Mouse (Mus musculus): ENCODE measurements at regions not wholly inside any gene's neighbourhood (a gene's known extent, or its start where the extent isn't known, plus 50 kb on each side); places are given as distances from the start of the nearest gene placed in this dataset.

DNA sequence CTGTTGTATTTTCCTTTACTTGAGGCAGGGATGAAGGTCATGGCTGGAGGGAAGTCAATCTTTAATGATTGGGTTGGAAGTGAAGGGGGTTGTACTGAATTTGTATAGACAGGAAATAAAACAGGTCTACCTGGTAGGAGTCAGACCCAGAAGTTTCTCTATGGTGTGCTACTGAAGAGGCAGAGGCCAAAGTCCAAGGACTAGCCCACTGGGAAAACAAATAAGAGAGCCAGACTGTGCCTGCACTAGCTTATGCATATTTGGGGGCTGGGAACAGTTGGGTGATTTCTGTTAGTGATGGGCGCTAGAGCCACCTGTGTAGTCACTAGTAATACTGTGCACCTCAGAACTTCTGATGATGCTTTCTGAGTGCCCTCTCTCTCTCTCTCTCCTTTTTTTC lies 203.7 kb downstream of the Dusp6 start:
- Histone ChIP-seq H3K27ac (ENCODE audit: insufficient read depth, low read length) (peak overlapping the region; percentile 75), H3K4me3 (ENCODE audit: insufficient read depth, low read length) (no peak overlapping the region), H3K4me1 (ENCODE audit: control insufficient read depth, insufficient read depth, low read length) (peaks cover 4% of the 10 kb centered on the region; the same call in 1 of the 2 replicates)
- TF ChIP-seq POLR2A (IDR thresholded peaks at IDR 0.05; ENCODE audit: extremely low read depth, insufficient read depth, low read length) (no peak), CTCF (IDR thresholded peaks at IDR 0.05; ENCODE audit: extremely low read depth, insufficient read depth, low read length) (no peak)

DNA sequence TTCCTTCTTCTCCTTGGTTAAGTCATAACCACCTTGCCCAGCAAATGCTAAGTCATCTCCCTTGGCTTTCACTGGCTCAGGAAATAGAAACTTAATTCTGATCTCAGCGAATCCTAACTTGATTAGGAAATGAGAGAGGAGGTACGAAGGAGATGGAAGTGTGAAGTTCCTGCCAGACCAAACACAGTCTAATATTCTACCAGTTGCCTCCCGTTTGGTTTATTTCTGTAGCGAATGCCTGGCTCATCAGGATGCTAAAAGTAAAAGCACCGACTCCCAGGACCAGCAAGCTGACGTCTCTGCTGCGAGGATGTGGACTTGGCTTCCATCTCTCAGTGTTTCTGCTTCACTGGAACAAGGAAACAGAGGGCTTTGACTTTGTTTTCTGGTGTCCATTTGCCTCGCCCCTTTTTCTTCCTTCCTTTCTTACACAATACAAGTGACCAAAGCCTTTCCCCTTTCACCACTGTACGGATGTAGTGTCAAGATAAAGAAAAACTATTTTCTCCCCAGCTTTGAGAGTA lies 204.3 kb downstream of the Dusp6 start:
- Histone ChIP-seq H3K4me1 (ENCODE audit: control insufficient read depth, insufficient read depth, low read length) (peaks cover 4% of the 10 kb centered on the region; the same call in 1 of the 2 replicates), H3K27ac (ENCODE audit: insufficient read depth, low read length) (peak overlapping the region; percentile 75), H3K4me3 (ENCODE audit: insufficient read depth, low read length) (no peak overlapping the region)
- TF ChIP-seq POLR2A (IDR thresholded peaks at IDR 0.05; ENCODE audit: extremely low read depth, insufficient read depth, low read length) (no peak), CTCF (IDR thresholded peaks at IDR 0.05; ENCODE audit: extremely low read depth, insufficient read depth, low read length) (no peak)

DNA sequence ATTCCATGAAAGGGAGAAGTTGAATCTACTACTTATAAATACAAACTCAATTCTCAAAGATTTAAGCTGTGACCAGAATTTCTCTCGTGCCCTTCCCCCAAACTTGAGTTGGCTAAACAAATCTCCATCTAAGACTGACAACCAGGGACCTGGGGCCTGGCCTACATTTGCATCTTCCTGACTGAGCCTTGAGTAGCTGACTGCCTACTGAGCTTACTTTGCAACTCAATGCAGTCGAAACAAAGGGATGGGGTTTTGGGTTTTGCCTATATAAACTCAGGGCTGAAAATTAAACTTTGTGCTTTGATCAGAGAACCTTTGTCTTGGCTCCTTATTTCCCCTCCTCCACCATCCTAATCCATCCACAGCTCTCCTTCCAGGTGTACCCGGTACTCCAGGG lies 205.9 kb downstream of the Dusp6 start:
- Histone ChIP-seq H3K4me3 (ENCODE audit: insufficient read depth, low read length) (no peak overlapping the region), H3K27ac (ENCODE audit: insufficient read depth, low read length) (no peak overlapping the region), H3K4me1 (ENCODE audit: control insufficient read depth, insufficient read depth, low read length) (peaks cover 4% of the 10 kb centered on the region)
- no peak for TF ChIP-seq POLR2A (IDR thresholded peaks at IDR 0.05; ENCODE audit: extremely low read depth, insufficient read depth, low read length)
- no peak for TF ChIP-seq CTCF (IDR thresholded peaks at IDR 0.05; ENCODE audit: extremely low read depth, insufficient read depth, low read length)

- TF ChIP-seq POLR2A (IDR thresholded peaks at IDR 0.05; ENCODE audit: extremely low read depth, insufficient read depth, low read length), result no peak
- no peak for TF ChIP-seq CTCF (IDR thresholded peaks at IDR 0.05; ENCODE audit: extremely low read depth, insufficient read depth, low read length)
- no peak overlapping the region for H3K27ac ChIP-seq (ENCODE audit: insufficient read depth, low read length)
- H3K4me3 ChIP-seq (ENCODE audit: insufficient read depth, low read length), result no peak overlapping the region
- peaks cover 4% of the 10 kb centered on the region for H3K4me1 ChIP-seq (ENCODE audit: control insufficient read depth, insufficient read depth, low read length)
These were observed 208.9 kb downstream of the Dusp6 start for GRCm38 (mm10) chr10:99471832-99472497.

GRCm38 (mm10) chr10:99472806-99473205 lies 209.8 kb downstream of the Dusp6 start:
- no peak overlapping the region for H3K4me3 ChIP-seq (ENCODE audit: insufficient read depth, low read length)
- H3K27ac ChIP-seq (ENCODE audit: insufficient read depth, low read length), result no peak overlapping the region
- no peak for TF ChIP-seq CTCF (IDR thresholded peaks at IDR 0.05; ENCODE audit: extremely low read depth, insufficient read depth, low read length)
- no peak for TF ChIP-seq POLR2A (IDR thresholded peaks at IDR 0.05; ENCODE audit: extremely low read depth, insufficient read depth, low read length)
- no peaks in the 10 kb centered on the region; the same call in none of the 2 replicates for H3K4me1 ChIP-seq (ENCODE audit: control insufficient read depth, insufficient read depth, low read length)

- TF ChIP-seq CTCF (IDR thresholded peaks at IDR 0.05; ENCODE audit: extremely low read depth, insufficient read depth, low read length) (no peak), POLR2A (IDR thresholded peaks at IDR 0.05; ENCODE audit: extremely low read depth, insufficient read depth, low read length) (no peak)
- no peak overlapping the region for H3K27ac ChIP-seq (ENCODE audit: insufficient read depth, low read length)
- no peaks in the 10 kb centered on the region; the same call in none of the 2 replicates for H3K4me1 ChIP-seq (ENCODE audit: control insufficient read depth, insufficient read depth, low read length)
- no peak overlapping the region for H3K4me3 ChIP-seq (ENCODE audit: insufficient read depth, low read length)
These were observed 210.7 kb downstream of the Dusp6 start for GRCm38 (mm10) chr10:99473758-99474157.

- no peaks in the 10 kb centered on the region; the same call in none of the 2 replicates for H3K4me1 ChIP-seq (ENCODE audit: control insufficient read depth, insufficient read depth, low read length)
- no peak overlapping the region for H3K4me3 ChIP-seq (ENCODE audit: insufficient read depth, low read length)
- H3K27ac ChIP-seq (ENCODE audit: insufficient read depth, low read length), result no peak overlapping the region
- TF ChIP-seq CTCF (IDR thresholded peaks at IDR 0.05; ENCODE audit: extremely low read depth, insufficient read depth, low read length), result no peak
- no peak for TF ChIP-seq POLR2A (IDR thresholded peaks at IDR 0.05; ENCODE audit: extremely low read depth, insufficient read depth, low read length)
These were observed 211.5 kb downstream of the Dusp6 start for GRCm38 (mm10) chr10:99474546-99474945.

GRCm38 (mm10) chr10:99476214-99476613 lies 213.2 kb downstream of the Dusp6 start:
- TF ChIP-seq CTCF (IDR thresholded peaks at IDR 0.05; ENCODE audit: extremely low read depth, insufficient read depth, low read length), result no peak
- TF ChIP-seq POLR2A (IDR thresholded peaks at IDR 0.05; ENCODE audit: extremely low read depth, insufficient read depth, low read length), result no peak
- H3K4me1 ChIP-seq (ENCODE audit: control insufficient read depth, insufficient read depth, low read length), result no peaks in the 10 kb centered on the region; the same call in none of the 2 replicates
- H3K27ac ChIP-seq (ENCODE audit: insufficient read depth, low read length), result no peak overlapping the region

DNA sequence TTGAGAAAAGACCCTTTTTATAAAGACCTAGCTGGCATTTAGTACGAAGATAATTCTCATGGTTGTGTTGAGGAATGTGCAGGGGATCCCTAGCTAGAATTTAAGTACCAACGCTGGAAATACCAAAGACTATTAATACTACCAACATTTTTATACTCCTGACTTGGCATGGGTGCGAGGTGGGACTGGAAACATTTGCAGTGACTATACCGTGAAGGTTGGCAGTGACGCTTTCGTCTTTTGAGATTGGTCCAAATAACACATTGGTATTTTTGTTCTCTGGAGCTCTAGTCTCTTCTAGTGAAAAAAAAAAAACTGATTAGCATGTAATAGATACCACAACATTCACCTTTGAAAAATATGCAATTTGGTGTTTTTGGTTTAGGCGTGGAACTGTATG lies 213.7 kb downstream of the Dusp6 start:
- H3K4me3 ChIP-seq (ENCODE audit: insufficient read depth, low read length), result no peak overlapping the region
- no peak overlapping the region for H3K27ac ChIP-seq (ENCODE audit: insufficient read depth, low read length)
- TF ChIP-seq CTCF (IDR thresholded peaks at IDR 0.05; ENCODE audit: extremely low read depth, insufficient read depth, low read length) (no peak), POLR2A (IDR thresholded peaks at IDR 0.05; ENCODE audit: extremely low read depth, insufficient read depth, low read length) (no peak)
- H3K4me1 ChIP-seq (ENCODE audit: control insufficient read depth, insufficient read depth, low read length), result no peaks in the 10 kb centered on the region; the same call in none of the 2 replicates

More at GRCm38 (mm10) chr10:99476214-99476613, 213.2 kb downstream of the Dusp6 start:
- no peak overlapping the region for H3K4me3 ChIP-seq (ENCODE audit: insufficient read depth, low read length)

DNA sequence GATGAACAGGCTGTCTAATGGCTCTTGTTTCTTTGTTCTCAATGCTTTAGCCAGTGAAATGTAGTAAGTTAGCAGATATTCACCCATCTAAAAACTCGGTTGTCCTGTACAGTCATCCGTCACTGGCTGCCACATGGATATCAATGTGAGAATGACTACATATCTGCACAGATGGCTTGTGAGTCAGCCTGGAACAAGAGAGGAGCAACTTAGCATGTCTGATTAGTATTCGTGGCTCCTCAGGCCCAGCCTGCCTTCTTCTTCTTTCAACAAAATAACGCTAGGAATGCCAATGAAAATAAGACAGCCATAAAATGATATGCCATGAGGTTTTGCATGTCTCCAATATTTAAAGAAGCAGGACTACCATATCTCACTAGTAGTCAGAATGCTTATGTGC lies 217.5 kb downstream of the Dusp6 start:
- TF ChIP-seq CTCF (IDR thresholded peaks at IDR 0.05; ENCODE audit: extremely low read depth, insufficient read depth, low read length) (no peak), POLR2A (IDR thresholded peaks at IDR 0.05; ENCODE audit: extremely low read depth, insufficient read depth, low read length) (no peak)
- H3K4me3 ChIP-seq (ENCODE audit: insufficient read depth, low read length), result no peak overlapping the region
- no peak overlapping the region for H3K27ac ChIP-seq (ENCODE audit: insufficient read depth, low read length)
- no peaks in the 10 kb centered on the region; the same call in 1 of the 2 replicates for H3K4me1 ChIP-seq (ENCODE audit: control insufficient read depth, insufficient read depth, low read length)

All from cortical plate, adult 2 months (tissue).